ENCODE assay signal across 19 mouse cellular contexts in genomic region chrX:11883738-11884716, GRCm38 (mm10).
DNase-seq lines count a peak whose midpoint lies in the region; ATAC-seq and TF ChIP-seq lines count a peak whose summit lies in the region.
"Had no signal": no experiment of that assay in that cellular context is flagged by ENCODE, and none has a peak within 500 bp of the region (broad histone marks: within the 10 kb centered on the region; RNA-seq: fewer than 3 reads in every experiment).

No protein-coding gene starts in this region.

- no peaks in the 10 kb centered on the region for H3K9me3 ChIP-seq in lung, postnatal 0 days (ENCODE audit: low read length)
- no peaks in the 10 kb centered on the region for H3K9me3 ChIP-seq in CH12.LX (replicated peaks; ENCODE audit: low read length)
- H3K9me3 ChIP-seq: forebrain, embryonic 13.5 days; heart, embryonic 13.5 days; hindbrain, embryonic 12.5 days; liver, embryonic 13.5 days had no signal

- no peak overlapping the region for H3K9ac ChIP-seq in lung, postnatal 0 days (replicated peaks; ENCODE audit: low read depth)
- no peak overlapping the region for H3K9ac ChIP-seq in CH12.LX (ENCODE audit: insufficient read depth, low read depth)
- H3K9ac ChIP-seq: forebrain, embryonic 13.5 days; heart, embryonic 13.5 days; hindbrain, embryonic 12.5 days; liver, embryonic 13.5 days had no signal

- no peak for TF ChIP-seq POLR2A in CH12.LX (IDR thresholded peaks at IDR 0.05; ENCODE audit: low read depth, low read length)

- in situ Hi-C loops in CH12.LX (cut with MboI; ENCODE audit: low pct_ligation_motif_present, low pct_unique_long_range_greater_than_20kb, low sequenced_read_pairs) = loop anchor here (10.0 kb wide), 1 partner anchor 121 kb away; no protein-coding TSS in a partner anchor

- TF ChIP-seq CTCF in lung, postnatal 0 days (IDR thresholded peaks at IDR 0.05) = no peak
- no peak for TF ChIP-seq CTCF in CH12.LX (conservative IDR thresholded peaks at IDR 0.05 in 1 of 2, IDR thresholded peaks at IDR 0.05 in 1 of 2; ENCODE audit: low read depth in 2 of 2, low read length in 2 of 2)

- H3K4me2 ChIP-seq in lung, postnatal 0 days (replicated peaks; ENCODE audit: low read depth, low read length) = no peak overlapping the region
- no peak overlapping the region for H3K4me2 ChIP-seq in CH12.LX (ENCODE audit: insufficient read depth, low read depth, poor library complexity, severe bottlenecking)
- H3K4me2 ChIP-seq: forebrain, embryonic 13.5 days; heart, embryonic 13.5 days; hindbrain, embryonic 12.5 days; liver, embryonic 13.5 days had no signal

- DNase-seq in lung, postnatal 0 days (ENCODE audit: low spot score) = peak; percentile 39
- no peak for DNase-seq in lung, adult 18-20 months
- peak; percentile 12 for DNase-seq in CH12.LX (ENCODE audit: extremely low read depth)
- DNase-seq in R1 (ENCODE audit: low read depth, low spot score) = peak; percentile 44
- DNase-seq in yolk sac, embryonic 10.5 days (ENCODE audit: low spot score) = peak; percentile 7
- DNase-seq in gastrocnemius, adult 8-10 months (ENCODE audit: low spot score in 2 of 2) = no peak
- DNase-seq in gastrocnemius, postnatal 25 days = no peak
- DNase-seq: adrenal gland, postnatal 14 days; cerebellum, adult 8-10 months; gastrocnemius, adult 2 months; heart, postnatal 14 days; kidney, postnatal 25 days; layer of hippocampus, postnatal 36 days; liver, embryonic 13.5 days had no signal

- no peak for TF ChIP-seq RAD21 in CH12.LX (IDR thresholded peaks at IDR 0.05; ENCODE audit: low read depth, low read length)

- TF ChIP-seq EP300 in lung, postnatal 0 days (IDR thresholded peaks at IDR 0.05) = no peak
- no peak for TF ChIP-seq EP300 in CH12.LX (IDR thresholded peaks at IDR 0.05; ENCODE audit: low read length)

- WGBS in lung, postnatal 0 days = 72% methylated on average over 10 of the region's 10 CpGs

- no peak overlapping the region for H3K27ac ChIP-seq in lung, postnatal 0 days (ENCODE audit: low read length)
- H3K27ac ChIP-seq in CH12.LX (ENCODE audit: insufficient read depth, low read depth) = no peak overlapping the region
- H3K27ac ChIP-seq: forebrain, embryonic 13.5 days; gastrocnemius, adult 2 months; heart, embryonic 13.5 days; hindbrain, embryonic 12.5 days; liver, embryonic 13.5 days had no signal

- dilution Hi-C loops in CH12.LX (cut with MboI; ENCODE audit: extremely low pct_ligation_motif_present, extremely low pct_unique_long_range_greater_than_20kb, low sequenced_read_pairs) = no loop called here

- H3K27me3 ChIP-seq in lung, postnatal 0 days (replicated peaks; ENCODE audit: insufficient read depth, low read length) = no peaks in the 10 kb centered on the region
- H3K27me3 ChIP-seq in CH12.LX (replicated peaks) = no peaks in the 10 kb centered on the region
- H3K27me3 ChIP-seq: forebrain, embryonic 13.5 days; liver, embryonic 13.5 days had no signal

- H3K4me1 ChIP-seq in lung, postnatal 0 days (ENCODE audit: insufficient read depth, low read depth, low read length) = no peaks in the 10 kb centered on the region
- H3K4me1 ChIP-seq in CH12.LX (ENCODE audit: control insufficient read depth in 1 of 2, insufficient read depth in 2 of 2) = peaks cover 12 to 41% of the 10 kb centered on the region in 2 experiments
- H3K4me1 ChIP-seq: forebrain, embryonic 13.5 days; heart, embryonic 13.5 days; hindbrain, embryonic 12.5 days; liver, embryonic 13.5 days had no signal

- peak; percentile 48 for ATAC-seq in lung, postnatal 0 days
- ATAC-seq: activated CD4-positive, CD25-positive, alpha-beta regulatory T cell, adult 4 months; forebrain, embryonic 13.5 days; intestine, postnatal 0 days had no signal

- H3K4me3 ChIP-seq in lung, postnatal 0 days (ENCODE audit: low read depth, low read length) = no peak overlapping the region
- no peak overlapping the region for H3K4me3 ChIP-seq in CH12.LX (replicated peaks in 1 of 3; ENCODE audit: low read depth in 2 of 3, low read length in 2 of 3, poor library complexity in 1 of 3)
- H3K4me3 ChIP-seq: forebrain, embryonic 13.5 days; gastrocnemius, adult 2 months; heart, embryonic 13.5 days; hindbrain, embryonic 12.5 days; liver, embryonic 13.5 days had no signal

- no peaks in the 10 kb centered on the region for H3K79me2 ChIP-seq in CH12.LX (replicated peaks; ENCODE audit: control insufficient read depth, extremely low read depth, insufficient read depth, poor library complexity, severe bottlenecking)

- no peaks in the 10 kb centered on the region for H3K36me3 ChIP-seq in lung, postnatal 0 days (ENCODE audit: insufficient read depth, low read length)
- H3K36me3 ChIP-seq in CH12.LX (replicated peaks in 1 of 2; ENCODE audit: control insufficient read depth in 1 of 2, insufficient read depth in 1 of 2, low read length in 1 of 2) = no peaks in the 10 kb centered on the region
- H3K36me3 ChIP-seq: heart, embryonic 13.5 days; hindbrain, embryonic 12.5 days; liver, embryonic 13.5 days had no signal

TF ChIP-seq in CH12.LX, 34 proteins besides CTCF, POLR2A, EP300 and RAD21:
- TF ChIP-seq SMC3 (IDR thresholded peaks at IDR 0.05; ENCODE audit: low read depth, low read length) (no peak), TCF12 (IDR thresholded peaks at IDR 0.05; ENCODE audit: low read depth, low read length) (0 out of 2 replicates have a peak, but pooled peaks have one; percentile 19)

Comparison
In these comparisons a context has a peak if more than half of its experiments do, and no peak if none do; other contexts are left out.
1. DNase-seq: peak in lung, postnatal 0 days (single experiment), CH12.LX (single experiment), R1 (single experiment) and yolk sac, embryonic 10.5 days (single experiment); none in lung, adult 18-20 months (0 of 2), gastrocnemius, adult 8-10 months (0 of 2) and gastrocnemius, postnatal 25 days (single experiment).